Mouse (Mus musculus) megakaryocyte, adult 5-6 weeks (primary cell): ENCODE data around the gene Gabra5. TPM values are rescaled to one million over a fixed set of nuclear protein-coding genes. Genes with fewer than 3 reads are reported as not detected.

Experiments
- ATAC-seq: 2 replicates; pipeline ENCODE4 v1.8.0; 2016; ENCODE audit warnings: mild to moderate bottlenecking, inconsistent platforms; ENCODE audit not compliant: poor library complexity, severe bottlenecking
- total RNA-seq, 2 experiments: library from RNA; stranded (forward) in 1 of 2; stranded (reverse) in 1 of 2; fragments of 153-499, 151-499 nt in 1 of 2; fragments of 221-1000, 200-1000 nt in 1 of 2; gene quantifications; 2 replicates each; pipeline versions ENCODE4 v1.2.3 to v1.2.4; 2015 to 2017

Gabra5 gene
- total RNA-seq, 2 experiments from 2014 or later: not detected

- ATAC-seq: no peak
These were observed 123.1 kb downstream of the Gabra5 start, which contains the start of gene Gabrg3 for GRCm38 (mm10) chr7:57386517-57387340. TSS of gene Gabrg3 (minus strand) at chr7:57387188.

GRCm38 (mm10) chr7:57384112-57384511 is 125.7 kb downstream of the Gabra5 start:
- no peak for ATAC-seq

GRCm38 (mm10) chr7:57366013-57366390 is 143.9 kb downstream of the Gabra5 start:
- no peak for ATAC-seq

DNA sequence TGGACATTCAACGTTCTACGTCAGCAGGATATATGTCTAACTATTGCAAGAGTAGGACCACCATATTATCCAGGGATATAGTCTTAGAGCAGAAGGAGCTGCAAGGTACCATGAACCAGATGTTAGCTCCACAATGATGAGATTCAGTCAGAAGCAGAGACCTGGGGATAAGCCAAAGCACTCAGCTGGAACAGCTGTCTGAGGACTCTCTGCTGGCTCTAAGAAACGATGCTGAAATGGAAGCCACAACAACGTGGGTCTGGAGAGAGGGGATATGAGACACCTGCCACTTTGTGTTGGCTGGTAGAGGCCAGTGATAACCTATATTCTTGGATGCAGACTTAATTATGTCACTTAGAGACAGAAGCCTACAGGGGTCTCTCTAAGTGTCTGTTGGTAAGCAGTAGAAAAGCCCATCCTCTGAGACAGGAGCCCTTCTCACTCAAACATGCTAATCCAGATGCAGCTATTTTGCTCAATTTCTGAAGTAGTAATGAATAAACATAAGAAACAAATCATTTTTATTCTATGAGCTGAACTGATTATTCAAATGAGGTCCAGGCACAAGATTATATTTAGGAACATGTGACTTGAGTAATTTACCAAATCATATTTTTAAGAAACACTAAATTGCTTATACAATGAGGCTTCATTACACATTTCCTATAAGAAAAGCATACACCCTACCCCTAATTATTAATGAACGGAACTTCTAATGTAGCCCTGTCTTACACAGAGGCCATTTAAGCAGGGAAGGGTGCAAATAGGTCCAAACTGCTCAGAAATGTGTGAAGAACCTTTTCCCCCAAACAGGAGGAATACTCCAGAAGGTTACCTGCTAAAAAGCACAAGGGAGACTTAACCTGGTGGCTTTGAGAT is 144.5 kb downstream of the Gabra5 start:
- ATAC-seq: no peak

- ATAC-seq: no peak
These were observed 146.0 kb downstream of the Gabra5 start for GRCm38 (mm10) chr7:57363812-57364211.

DNA sequence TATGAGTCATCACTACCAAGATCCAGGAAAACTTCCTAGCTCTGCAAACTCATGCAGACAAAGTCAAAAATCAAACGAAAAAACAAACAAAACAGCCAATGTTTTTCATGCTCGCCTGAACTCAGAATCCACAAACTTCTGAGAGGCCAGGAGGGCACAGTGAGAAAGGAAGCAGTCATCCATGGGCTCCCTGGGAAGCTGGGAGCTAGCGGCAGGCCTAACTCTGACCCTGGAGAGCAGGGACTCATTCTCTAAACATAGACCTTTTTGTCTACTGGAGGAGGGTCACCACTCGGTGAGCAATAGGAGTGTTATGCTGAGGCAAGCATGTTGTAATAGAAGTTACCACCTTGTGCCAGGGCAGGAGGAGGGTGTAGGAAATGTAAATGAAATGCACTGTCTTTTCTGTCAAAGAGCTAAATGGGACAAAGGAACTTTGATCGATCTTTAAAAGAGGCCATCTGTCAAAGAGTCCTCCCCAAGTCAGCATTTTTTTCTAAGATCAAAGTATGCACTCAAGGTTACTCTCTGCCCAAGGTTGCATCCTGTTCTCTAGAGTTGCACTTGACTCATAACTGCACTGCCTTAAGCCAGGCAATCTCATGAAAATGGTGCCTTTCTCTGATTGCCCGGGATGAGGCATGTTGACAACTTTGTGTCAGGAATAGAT is 151.9 kb downstream of the Gabra5 start:
- ATAC-seq: no peak

Other genes starting within 250 kb of the Gabra5 start
- gene Gabrg3, start 122.9 kb downstream of the Gabra5 start, total RNA-seq (2015): not detected in 2 replicates
- gene Gabrg3, start 122.9 kb downstream of the Gabra5 start, total RNA-seq (2017): not detected in 2 replicates
- gene Gabrb3, start 90.4 kb downstream of the Gabra5 start, total RNA-seq (2015): not detected in 2 replicates
- not detected in 2 replicates for gene Gabrb3, start 90.4 kb downstream of the Gabra5 start, total RNA-seq (2017)